Comparison of ENCODE assay signal across 15 mouse cellular contexts in the genomic region with DNA sequence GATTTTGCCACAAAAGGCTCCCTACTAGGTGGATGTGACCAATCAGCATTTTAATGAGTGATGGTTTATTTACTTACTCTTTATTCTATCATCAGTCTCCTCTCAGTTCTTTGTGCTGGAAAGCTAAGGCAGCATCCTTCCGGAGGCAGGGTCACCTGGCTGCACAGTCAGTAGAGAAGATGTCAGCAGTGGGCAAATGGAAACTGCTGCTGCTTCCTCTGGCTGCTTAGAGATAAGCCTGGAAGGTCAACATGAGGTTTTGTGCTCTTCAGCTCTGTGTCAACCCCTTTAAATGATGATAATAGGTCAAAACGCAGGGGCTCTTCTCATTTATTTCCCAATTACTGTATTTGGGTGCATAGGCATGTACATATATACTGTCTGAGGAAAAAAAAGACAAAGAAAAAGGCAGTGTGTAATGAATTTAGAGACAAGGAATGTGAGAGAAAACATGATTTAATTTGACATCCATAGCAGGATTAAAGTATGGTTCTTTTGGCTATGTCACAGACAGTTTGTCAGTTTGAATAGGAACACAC.
"Had no signal": no experiment of that assay in that cellular context is flagged by ENCODE, and none has a peak within 500 bp of the region (broad histone marks: within the 10 kb centered on the region; RNA-seq: fewer than 3 reads in every experiment).

No protein-coding gene starts in this region.

- ATAC-seq: intestine, embryonic 15.5 days had no signal

- H3K4me3 ChIP-seq: intestine, embryonic 15.5 days; limb, embryonic 13.5 days; myocyte; neural tube, embryonic 15.5 days; stomach, embryonic 15.5 days had no signal

- H3K9ac ChIP-seq: intestine, embryonic 15.5 days; limb, embryonic 13.5 days; liver, embryonic 14.5 days; neural tube, embryonic 15.5 days; stomach, embryonic 15.5 days had no signal

- H3K9me3 ChIP-seq: intestine, embryonic 15.5 days; limb, embryonic 13.5 days; neural tube, embryonic 15.5 days; stomach, embryonic 15.5 days had no signal

- H3K36me3 ChIP-seq: intestine, embryonic 15.5 days; limb, embryonic 13.5 days; neural tube, embryonic 15.5 days; stomach, embryonic 15.5 days had no signal

- DNase-seq: kidney, adult 18-20 months; kidney, postnatal 10 days; kidney, postnatal 4 days; left cerebral cortex, postnatal 4 days; lung, adult 18-20 months; lung, postnatal 4 days; right cerebral cortex, postnatal 14 days; thymus, adult 2 months; thymus, postnatal 25 days had no signal

- H3K27me3 ChIP-seq: intestine, embryonic 15.5 days; limb, embryonic 13.5 days; neural tube, embryonic 15.5 days; stomach, embryonic 15.5 days had no signal

- H3K4me1 ChIP-seq: intestine, embryonic 15.5 days; limb, embryonic 13.5 days; neural tube, embryonic 15.5 days; stomach, embryonic 15.5 days had no signal

- H3K4me2 ChIP-seq: intestine, embryonic 15.5 days; limb, embryonic 13.5 days; neural tube, embryonic 15.5 days; stomach, embryonic 15.5 days had no signal

- H3K27ac ChIP-seq: intestine, embryonic 15.5 days; limb, embryonic 13.5 days; liver, embryonic 14.5 days; neural tube, embryonic 15.5 days; stomach, embryonic 15.5 days had no signal
